Mouse (Mus musculus): ENCODE results near the gene Btbd9.

- TF ChIP-seq CTCF (conservative IDR thresholded peaks at IDR 0.05; ENCODE audit: low read length) (no peak), POU5F1 (IDR thresholded peaks at IDR 0.05; ENCODE audit: borderline replicate concordance, low read length) (no peak), NANOG (IDR thresholded peaks at IDR 0.05; ENCODE audit: borderline replicate concordance, low read length) (no peak)
These were observed 154.0 kb downstream of the Btbd9 start for GRCm38 (mm10) chr17:30422278-30422677.
